Mouse (Mus musculus): Measurements from ENCODE around the gene Tcp1.

DNA sequence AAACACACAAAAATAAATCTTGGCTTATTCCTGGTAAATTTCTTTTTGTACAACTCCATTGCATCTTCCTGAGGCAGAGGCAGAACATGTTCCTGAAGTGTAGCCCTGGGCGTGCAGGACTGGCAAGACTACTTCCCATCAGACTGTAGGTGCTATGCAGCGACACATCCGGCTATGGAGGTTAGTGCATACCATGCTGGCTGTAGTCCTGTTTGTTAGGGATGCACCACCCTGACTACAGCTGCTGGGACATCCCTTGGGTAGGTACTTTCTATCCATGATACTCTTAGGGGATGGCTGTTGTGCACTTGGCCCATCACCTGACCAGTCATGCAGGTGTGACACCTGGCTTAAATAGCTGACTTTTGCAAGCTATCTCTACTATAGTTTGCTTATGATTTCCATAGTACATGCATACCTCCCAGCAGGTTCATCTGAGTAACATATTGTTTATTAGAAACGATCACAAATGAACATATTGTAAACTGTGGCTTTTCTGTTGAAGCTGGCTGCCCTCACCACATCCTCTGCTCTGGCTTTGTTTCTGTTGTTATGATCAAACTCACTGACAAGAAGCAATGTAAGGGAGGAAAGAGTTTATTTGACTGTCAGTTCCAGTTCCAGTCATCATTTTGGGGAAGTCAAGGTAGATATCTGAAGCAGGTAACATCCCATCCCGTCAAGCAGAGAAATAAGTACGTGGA lies 27.1 kb downstream of the Tcp1 start:
- TF ChIP-seq CTCF (IDR thresholded peaks at IDR 0.05; ENCODE audit: control insufficient read depth, insufficient read depth, insufficient read length) (no peak), CEBPB (IDR thresholded peaks at IDR 0.05; ENCODE audit: low read depth) (no peak), USF1 (IDR thresholded peaks at IDR 0.05; ENCODE audit: low read depth) (no peak), MAX (IDR thresholded peaks at IDR 0.05) (no peak)

All from C2C12 (cell line).